Mouse (Mus musculus): Measurements from ENCODE around the gene Ptrh1.

Gene Ptrh1

DNA sequence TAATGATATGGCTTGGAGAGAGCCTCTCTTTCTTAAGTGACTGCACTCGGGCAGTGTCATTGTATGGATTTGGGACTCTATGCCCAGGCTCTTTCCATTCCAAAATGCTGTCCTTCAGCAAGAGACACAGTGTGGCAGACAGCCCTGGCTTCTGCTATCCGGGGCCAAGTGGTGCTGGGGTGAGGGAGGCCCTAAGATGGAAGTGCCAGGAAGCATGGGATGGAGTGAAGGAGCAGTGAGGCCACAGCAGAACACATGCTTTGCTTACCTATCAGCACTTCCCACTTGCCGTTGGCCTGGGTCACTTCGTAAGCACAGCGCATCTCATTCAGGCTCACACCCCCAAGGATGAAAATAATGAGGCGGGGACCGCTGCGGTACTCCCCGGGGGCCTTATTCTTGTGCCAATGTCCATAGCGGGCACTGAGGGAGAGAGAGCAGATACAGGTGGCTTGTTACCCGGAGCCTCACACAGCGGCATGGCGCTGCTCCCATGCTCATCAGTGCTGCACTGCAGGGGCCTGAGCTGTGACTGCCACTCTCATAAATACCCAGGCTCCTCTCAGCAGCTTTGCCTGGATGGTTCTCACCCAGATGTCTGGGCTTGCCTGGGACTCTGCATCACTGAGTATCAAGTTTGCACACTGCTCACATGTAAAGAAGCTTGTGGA, 20.3 kb downstream of the Ptrh1 start:
- no peak for DNase-seq (ENCODE audit: extremely low read depth, low read depth)

DNA sequence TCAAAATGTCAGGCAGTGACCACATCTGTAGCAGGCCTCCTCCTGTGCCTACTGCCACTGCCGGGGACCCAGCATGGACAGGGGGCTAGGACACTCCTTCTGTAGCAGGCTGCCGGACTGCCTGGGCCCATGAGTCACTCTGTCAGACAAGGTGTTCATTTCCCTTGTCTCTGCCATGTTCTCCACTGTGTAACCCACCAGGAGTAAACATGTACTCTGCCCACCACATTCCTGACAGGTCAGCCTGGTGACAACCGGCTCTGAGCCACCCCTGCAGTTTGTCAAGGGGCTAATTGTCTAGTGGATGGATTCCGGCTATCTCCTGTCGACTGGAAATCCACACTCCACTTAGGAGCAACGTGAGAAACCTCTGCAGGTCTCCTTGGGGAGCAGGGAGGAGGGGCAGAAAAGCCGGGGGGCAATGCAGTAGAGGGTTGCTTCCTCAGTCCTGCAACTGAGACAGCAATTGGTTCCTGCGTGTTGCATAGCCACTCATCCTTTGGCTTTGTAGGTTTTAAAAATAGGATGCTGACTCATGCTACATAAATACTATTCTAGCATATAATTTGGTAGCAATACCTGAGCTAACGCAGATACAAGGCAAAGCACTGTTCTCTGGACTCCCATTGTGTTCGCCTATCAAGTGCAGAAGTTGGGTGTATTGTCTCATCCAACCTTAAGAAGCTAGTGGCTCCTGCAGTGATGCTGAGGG, 22.8 kb downstream of the Ptrh1 start:
- DNase-seq (ENCODE audit: extremely low read depth, low read depth), result no peak

DNA sequence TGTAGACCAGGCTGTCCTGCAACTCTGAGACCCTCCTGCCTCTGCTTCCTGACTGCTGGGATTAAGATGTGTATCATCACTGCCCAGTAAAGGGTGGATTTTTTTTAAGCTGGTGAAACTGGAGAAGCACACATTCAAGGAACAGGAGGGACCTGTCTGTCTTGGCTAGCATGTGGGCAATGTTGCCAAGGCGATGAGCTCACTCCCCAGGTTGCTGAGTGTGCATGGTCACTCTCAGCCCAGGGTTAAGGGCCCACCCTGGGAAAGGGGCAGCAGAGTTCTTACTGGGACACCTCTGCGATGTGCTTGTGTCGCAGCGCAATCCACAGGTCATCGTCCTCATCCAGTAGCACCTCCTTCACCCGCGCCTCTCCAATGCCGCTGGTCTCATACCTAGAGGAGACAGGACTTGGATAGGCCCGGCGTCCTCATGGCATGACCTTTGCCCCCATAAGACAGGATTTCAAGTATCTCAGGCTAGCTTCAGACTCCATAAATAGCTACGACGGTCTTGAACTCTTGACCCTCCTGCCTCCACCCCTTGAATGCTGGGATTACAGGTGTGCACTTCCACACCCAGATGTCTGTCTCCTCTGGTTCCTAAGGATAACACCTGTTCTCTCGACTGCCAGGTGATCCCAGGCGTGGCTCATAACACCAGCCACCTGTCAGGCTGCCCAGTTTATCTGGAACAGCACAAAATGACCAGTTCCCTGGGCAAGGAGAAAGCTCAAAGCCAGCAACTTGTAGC, 33.4 kb downstream of the Ptrh1 start:
- no peak for DNase-seq (ENCODE audit: extremely low read depth, low read depth)

DNA sequence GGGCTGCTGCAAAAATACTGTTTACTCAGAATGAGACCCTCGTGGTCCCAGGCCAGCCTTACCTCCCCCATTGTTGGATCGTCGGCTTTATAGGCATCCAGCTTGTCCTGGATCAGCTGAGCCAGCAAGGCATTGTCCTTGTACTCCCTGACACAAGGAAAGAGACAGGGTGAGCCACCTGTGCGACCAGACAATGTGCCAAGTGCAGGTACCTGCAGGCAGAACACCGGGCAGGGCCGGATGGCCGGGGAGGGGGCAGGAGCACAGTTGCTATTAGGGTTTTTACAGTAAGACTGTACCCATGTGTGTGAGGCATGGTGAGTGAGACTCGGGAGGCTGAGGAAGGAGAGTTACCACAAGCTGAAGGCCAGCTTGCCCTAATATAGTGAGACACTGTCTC, 36.4 kb downstream of the Ptrh1 start:
- no peak for DNase-seq (ENCODE audit: extremely low read depth, low read depth)

GRCm38 (mm10) chr2:32816497-32816896, 40.9 kb downstream of the Ptrh1 start:
- no peak for DNase-seq (ENCODE audit: extremely low read depth, low read depth)

GRCm38 (mm10) chr2:32816946-32817581, 41.5 kb downstream of the Ptrh1 start:
- DNase-seq (ENCODE audit: extremely low read depth, low read depth), result no peak

GRCm38 (mm10) chr2:32817589-32817988, 42.0 kb downstream of the Ptrh1 start:
- DNase-seq (ENCODE audit: extremely low read depth, low read depth), result no peak

DNA sequence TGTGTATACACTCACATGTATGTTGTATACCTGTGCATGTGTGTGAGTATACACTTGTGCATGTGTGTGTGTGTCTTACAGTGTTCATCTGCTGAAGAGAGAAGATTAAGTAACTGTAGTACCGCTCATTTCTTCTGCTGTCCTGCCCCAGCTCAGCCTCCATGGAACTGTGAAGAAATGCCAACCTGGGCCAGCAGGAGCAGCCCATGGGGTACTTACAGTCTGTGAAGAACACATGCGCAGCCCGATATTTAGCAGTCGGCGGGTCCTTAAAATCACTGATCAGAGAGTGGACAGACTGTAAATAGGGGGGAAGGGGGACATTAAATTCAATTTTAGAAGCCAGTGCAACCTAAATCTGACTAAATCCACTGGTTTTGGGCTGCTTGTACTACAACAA, 42.6 kb downstream of the Ptrh1 start:
- DNase-seq (ENCODE audit: extremely low read depth, low read depth), result no peak

DNA sequence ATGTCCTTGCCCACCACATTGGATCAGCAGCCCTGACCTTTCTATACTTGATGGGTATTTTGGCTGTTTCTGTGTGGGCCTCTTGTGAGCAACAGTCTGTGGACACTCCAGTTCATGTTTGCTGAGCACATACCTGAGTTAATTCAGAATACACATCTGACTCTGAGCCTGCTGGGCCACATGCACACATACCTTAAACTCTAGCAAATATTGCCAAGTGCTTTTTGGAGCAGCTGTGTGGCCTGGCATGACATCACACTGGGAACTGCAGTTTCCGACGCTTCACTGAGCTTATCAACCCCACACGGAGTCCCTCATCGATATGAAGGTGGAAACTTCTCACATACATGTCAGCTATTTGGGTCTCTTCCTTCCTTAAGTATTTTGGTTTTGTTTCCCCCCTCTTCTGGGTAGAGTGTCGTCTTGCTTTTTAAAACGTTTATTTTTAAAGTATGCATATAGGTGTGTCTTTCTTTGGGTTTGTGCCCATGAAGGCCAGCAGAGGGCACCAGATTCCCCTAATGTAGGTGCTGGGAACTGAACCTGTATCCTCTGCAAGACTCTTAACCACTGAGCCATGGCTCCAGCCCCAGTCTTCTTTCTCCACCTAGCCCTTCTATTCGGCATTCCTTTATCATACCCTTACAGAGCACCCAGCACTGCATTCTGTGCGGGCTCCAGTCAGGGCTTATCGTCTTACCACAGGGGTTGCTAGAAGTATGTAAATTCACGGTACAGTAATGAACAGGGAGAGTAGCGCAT, 45.6 kb downstream of the Ptrh1 start:
- peak; percentile 6 for DNase-seq (ENCODE audit: extremely low read depth, low read depth)

DNA sequence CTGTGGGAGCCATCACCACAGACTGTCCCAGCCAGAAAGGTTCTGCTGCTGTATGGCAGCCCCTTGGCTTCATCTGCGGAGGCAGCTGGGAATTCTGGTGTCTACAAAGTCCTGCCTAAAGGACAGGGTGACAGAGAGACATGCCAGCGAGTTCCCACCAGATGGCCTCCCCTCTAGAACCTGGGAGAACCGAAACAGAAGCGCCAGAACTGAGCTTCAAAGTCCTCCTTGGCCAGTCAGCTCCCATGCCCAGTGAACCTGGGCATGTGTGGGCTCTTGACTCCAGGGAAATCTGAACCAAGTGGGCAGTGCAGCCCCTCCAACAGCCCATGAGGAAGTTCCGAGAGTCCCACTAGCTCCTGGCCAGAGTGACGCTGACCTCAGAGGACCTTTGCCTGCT, 47.1 kb downstream of the Ptrh1 start:
- no peak for DNase-seq (ENCODE audit: extremely low read depth, low read depth)

GRCm38 (mm10) chr2:32823153-32823552, 47.6 kb downstream of the Ptrh1 start:
- DNase-seq (ENCODE audit: extremely low read depth, low read depth), result no peak

- no peak for DNase-seq (ENCODE audit: extremely low read depth, low read depth)
Observed at GRCm38 (mm10) chr2:32823579-32824154, 48.1 kb downstream of the Ptrh1 start.

DNA sequence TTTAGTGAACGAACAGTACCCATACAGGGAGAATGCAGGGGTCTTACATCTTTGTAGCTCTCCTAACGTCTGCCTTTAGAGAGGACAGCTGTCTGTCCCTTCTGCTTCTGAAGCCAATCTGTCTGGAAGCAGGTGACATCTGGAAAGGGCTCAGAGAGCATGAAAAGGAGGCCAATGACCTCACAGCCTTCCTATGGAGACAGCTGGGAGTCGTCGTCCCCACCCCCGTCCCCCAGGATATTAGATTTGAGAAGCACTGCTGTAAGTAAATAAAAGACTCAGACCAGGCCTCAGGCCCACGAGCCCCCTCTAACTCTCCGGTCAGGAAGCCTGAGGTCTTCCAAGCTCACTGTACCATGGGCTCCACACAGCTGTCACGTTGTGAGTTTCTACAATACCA, 48.6 kb downstream of the Ptrh1 start:
- no peak for DNase-seq (ENCODE audit: extremely low read depth, low read depth)

- no peak for DNase-seq (ENCODE audit: extremely low read depth, low read depth)
Observed at GRCm38 (mm10) chr2:32824778-32825177, 49.2 kb downstream of the Ptrh1 start.

DNA sequence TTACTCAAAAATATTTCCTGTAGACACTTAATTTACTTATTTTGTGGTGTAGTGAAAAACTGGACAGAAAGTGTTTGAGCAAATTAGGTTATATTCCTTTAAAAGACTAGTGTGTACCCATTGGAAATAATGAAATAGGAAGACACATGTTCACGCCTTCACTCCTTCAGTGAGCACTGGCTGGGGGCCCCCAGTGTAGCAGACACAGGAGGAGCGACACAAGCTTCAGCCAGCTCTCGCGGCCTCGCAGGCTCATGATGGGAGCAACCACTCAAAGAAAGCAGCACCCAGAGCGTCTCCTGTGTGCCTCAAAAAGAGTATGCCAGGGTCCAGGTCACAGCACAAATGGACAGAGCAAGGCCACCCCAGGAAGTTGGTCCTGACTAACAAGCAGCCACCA, 50.2 kb downstream of the Ptrh1 start:
- DNase-seq (ENCODE audit: extremely low read depth, low read depth), result no peak

Measured in MEL-GATA-1-ER (cell line).